Mouse (Mus musculus): ENCODE results near the gene Ifnk.

The Ifnk gene

GRCm38 (mm10) chr4:35151756-35152155 lies at the start of gene Ifnk:
TSS of gene Ifnk (plus strand) at chr4:35152056.
- H3K9me3 ChIP-seq (ENCODE audit: low read length) = no peaks in the 10 kb centered on the region
- H3K4me3 ChIP-seq (replicated peaks; ENCODE audit: low read length) = no peak within 1 kb of the TSS
- peaks cover 10% of the 10 kb centered on the region for H3K4me1 ChIP-seq (replicated peaks; ENCODE audit: low read depth, low read length)
- no peaks in the 10 kb centered on the region for H3K36me3 ChIP-seq (ENCODE audit: insufficient read depth, low read length)
- H3K27me3 ChIP-seq (ENCODE audit: insufficient read depth, low read length) = peaks cover 6% of the 10 kb centered on the region
- no peak for TF ChIP-seq CTCF (conservative IDR thresholded peaks at IDR 0.05; ENCODE audit: low read length)
- no peak for TF ChIP-seq NANOG (IDR thresholded peaks at IDR 0.05; ENCODE audit: borderline replicate concordance, low read length)
- no peak for TF ChIP-seq POU5F1 (IDR thresholded peaks at IDR 0.05; ENCODE audit: borderline replicate concordance, low read length)

- peaks cover 10% of the 10 kb centered on the region for H3K4me1 ChIP-seq (replicated peaks; ENCODE audit: low read depth, low read length)
- no peaks in the 10 kb centered on the region for H3K9me3 ChIP-seq (ENCODE audit: low read length)
- H3K4me3 ChIP-seq (replicated peaks; ENCODE audit: low read length) = no peak overlapping the region
- TF ChIP-seq NANOG (IDR thresholded peaks at IDR 0.05; ENCODE audit: borderline replicate concordance, low read length) = no peak
- no peak for TF ChIP-seq POU5F1 (IDR thresholded peaks at IDR 0.05; ENCODE audit: borderline replicate concordance, low read length)
- TF ChIP-seq CTCF (conservative IDR thresholded peaks at IDR 0.05; ENCODE audit: low read length) = no peak
- no peaks in the 10 kb centered on the region for H3K36me3 ChIP-seq (ENCODE audit: insufficient read depth, low read length)
- peaks cover 26% of the 10 kb centered on the region; the same call in 1 of the 2 replicates for H3K27me3 ChIP-seq (ENCODE audit: insufficient read depth, low read length)
These were observed 46.6 kb upstream of the Ifnk start for GRCm38 (mm10) chr4:35105115-35105773.

- no peak overlapping the region for H3K4me3 ChIP-seq (replicated peaks; ENCODE audit: low read length)
- TF ChIP-seq POU5F1 (IDR thresholded peaks at IDR 0.05; ENCODE audit: borderline replicate concordance, low read length) = no peak
- no peak for TF ChIP-seq CTCF (conservative IDR thresholded peaks at IDR 0.05; ENCODE audit: low read length)
- no peak for TF ChIP-seq NANOG (IDR thresholded peaks at IDR 0.05; ENCODE audit: borderline replicate concordance, low read length)
- H3K4me1 ChIP-seq (replicated peaks; ENCODE audit: low read depth, low read length) = peaks cover 29% of the 10 kb centered on the region
These were observed 39.4 kb upstream of the Ifnk start for GRCm38 (mm10) chr4:35112452-35112851.

GRCm38 (mm10) chr4:35113516-35114248 lies 38.2 kb upstream of the Ifnk start:
- TF ChIP-seq POU5F1 (IDR thresholded peaks at IDR 0.05; ENCODE audit: borderline replicate concordance, low read length) = no peak
- TF ChIP-seq CTCF (conservative IDR thresholded peaks at IDR 0.05; ENCODE audit: low read length) = no peak
- TF ChIP-seq NANOG (IDR thresholded peaks at IDR 0.05; ENCODE audit: borderline replicate concordance, low read length) = no peak
- no peaks in the 10 kb centered on the region for H3K36me3 ChIP-seq (ENCODE audit: insufficient read depth, low read length)
- H3K9me3 ChIP-seq (ENCODE audit: low read length) = no peaks in the 10 kb centered on the region
- no peak overlapping the region for H3K4me3 ChIP-seq (replicated peaks; ENCODE audit: low read length)
- H3K4me1 ChIP-seq (replicated peaks; ENCODE audit: low read depth, low read length) = peaks cover 29% of the 10 kb centered on the region
- no peaks in the 10 kb centered on the region for H3K27me3 ChIP-seq (ENCODE audit: insufficient read depth, low read length)

More at GRCm38 (mm10) chr4:35112452-35112851, 39.4 kb upstream of the Ifnk start:
- H3K36me3 ChIP-seq (ENCODE audit: insufficient read depth, low read length) = no peaks in the 10 kb centered on the region
- no peaks in the 10 kb centered on the region for H3K27me3 ChIP-seq (ENCODE audit: insufficient read depth, low read length)
- no peaks in the 10 kb centered on the region for H3K9me3 ChIP-seq (ENCODE audit: low read length)

GRCm38 (mm10) chr4:35114950-35115349 lies 36.9 kb upstream of the Ifnk start:
- Histone ChIP-seq H3K36me3 (ENCODE audit: insufficient read depth, low read length) (no peaks in the 10 kb centered on the region), H3K27me3 (ENCODE audit: insufficient read depth, low read length) (no peaks in the 10 kb centered on the region), H3K4me1 (replicated peaks; ENCODE audit: low read depth, low read length) (peaks cover 29% of the 10 kb centered on the region), H3K9me3 (ENCODE audit: low read length) (no peaks in the 10 kb centered on the region), H3K4me3 (replicated peaks; ENCODE audit: low read length) (no peak overlapping the region)
- TF ChIP-seq POU5F1 (IDR thresholded peaks at IDR 0.05; ENCODE audit: borderline replicate concordance, low read length) = no peak
- TF ChIP-seq NANOG (IDR thresholded peaks at IDR 0.05; ENCODE audit: borderline replicate concordance, low read length) = no peak

- Histone ChIP-seq H3K27me3 (ENCODE audit: insufficient read depth, low read length) (no peaks in the 10 kb centered on the region), H3K9me3 (ENCODE audit: low read length) (no peaks in the 10 kb centered on the region), H3K4me3 (replicated peaks; ENCODE audit: low read length) (no peak overlapping the region), H3K36me3 (ENCODE audit: insufficient read depth, low read length) (no peaks in the 10 kb centered on the region), H3K4me1 (replicated peaks; ENCODE audit: low read depth, low read length) (peaks cover 32% of the 10 kb centered on the region)
- no peak for TF ChIP-seq CTCF (conservative IDR thresholded peaks at IDR 0.05; ENCODE audit: low read length)
- TF ChIP-seq NANOG (IDR thresholded peaks at IDR 0.05; ENCODE audit: borderline replicate concordance, low read length) = no peak
- TF ChIP-seq POU5F1 (IDR thresholded peaks at IDR 0.05; ENCODE audit: borderline replicate concordance, low read length) = no peak
These were observed 35.9 kb upstream of the Ifnk start for GRCm38 (mm10) chr4:35115933-35116332.

- H3K36me3 ChIP-seq (ENCODE audit: insufficient read depth, low read length) = no peaks in the 10 kb centered on the region
- H3K27me3 ChIP-seq (ENCODE audit: insufficient read depth, low read length) = no peaks in the 10 kb centered on the region
- no peak for TF ChIP-seq CTCF (conservative IDR thresholded peaks at IDR 0.05; ENCODE audit: low read length)
- no peak for TF ChIP-seq NANOG (IDR thresholded peaks at IDR 0.05; ENCODE audit: borderline replicate concordance, low read length)
- no peak for TF ChIP-seq POU5F1 (IDR thresholded peaks at IDR 0.05; ENCODE audit: borderline replicate concordance, low read length)
- H3K4me1 ChIP-seq (replicated peaks; ENCODE audit: low read depth, low read length) = peaks cover 41% of the 10 kb centered on the region
- H3K9me3 ChIP-seq (ENCODE audit: low read length) = no peaks in the 10 kb centered on the region
- H3K4me3 ChIP-seq (replicated peaks; ENCODE audit: low read length) = no peak overlapping the region
These were observed 34.7 kb upstream of the Ifnk start for GRCm38 (mm10) chr4:35117144-35117543.

- TF ChIP-seq POU5F1 (IDR thresholded peaks at IDR 0.05; ENCODE audit: borderline replicate concordance, low read length) (no peak), NANOG (IDR thresholded peaks at IDR 0.05; ENCODE audit: borderline replicate concordance, low read length) (no peak), CTCF (conservative IDR thresholded peaks at IDR 0.05; ENCODE audit: low read length) (no peak)
- no peaks in the 10 kb centered on the region for H3K9me3 ChIP-seq (ENCODE audit: low read length)
These were observed 33.0 kb upstream of the Ifnk start for GRCm38 (mm10) chr4:35118851-35119250.

More at GRCm38 (mm10) chr4:35118851-35119250, 33.0 kb upstream of the Ifnk start:
- no peaks in the 10 kb centered on the region for H3K27me3 ChIP-seq (ENCODE audit: insufficient read depth, low read length)
- H3K4me3 ChIP-seq (replicated peaks; ENCODE audit: low read length) = no peak overlapping the region
- no peaks in the 10 kb centered on the region for H3K36me3 ChIP-seq (ENCODE audit: insufficient read depth, low read length)
- peaks cover 34% of the 10 kb centered on the region for H3K4me1 ChIP-seq (replicated peaks; ENCODE audit: low read depth, low read length)
